Mouse (Mus musculus) megakaryocyte, embryonic 14.5 days (primary cell): ENCODE measurements around the gene Prr19.

Experiments
- FLI1 ChIP-seq: IDR thresholded peaks from 2 replicates; pipeline ENCODE4 v1.6.1; 2012; ENCODE audit warnings: low read length, inconsistent platforms, mixed read lengths
- GATA1 ChIP-seq: IDR thresholded peaks from 3 replicates; pipeline ENCODE4 v1.6.1; 2012; ENCODE audit warnings: mixed read lengths, low read length, inconsistent platforms, borderline replicate concordance

GRCm38 (mm10) chr7:25285511-25286238 lies 15.5 kb upstream of the Prr19 start:
- TF ChIP-seq GATA1 (no peak), FLI1 (no peak)
